Mouse (Mus musculus): ENCODE results near the gene Ppp2r5a. TPM values are rescaled to one million over a fixed set of nuclear protein-coding genes. Genes with fewer than 3 reads are reported as not detected.

The Ppp2r5a gene
- total RNA-seq, 2 experiments from 2014 or later = 63.7 to 67.8 TPM

DNA sequence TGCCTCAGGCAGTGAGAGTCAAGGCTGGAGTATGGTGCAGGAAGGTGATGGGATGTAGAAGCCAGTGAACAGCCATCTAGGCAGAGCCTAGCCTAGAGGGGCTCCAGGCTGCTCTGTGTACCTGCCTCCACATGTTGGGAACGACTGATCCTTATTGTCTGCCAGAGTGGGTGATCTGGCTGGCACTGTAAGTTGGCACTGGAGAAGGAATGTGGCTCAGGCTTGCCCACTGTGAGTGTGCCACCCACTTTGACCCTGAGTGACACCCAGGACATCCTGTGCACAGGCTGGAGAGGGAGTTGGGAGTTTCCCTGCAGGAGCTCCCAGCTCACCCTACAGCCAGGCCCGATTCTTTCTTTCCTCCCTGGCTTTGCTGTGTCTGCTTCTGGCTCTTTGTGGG is 63.2 kb downstream of the Ppp2r5a start:
- DNase-seq = no peak
- intact Hi-C loops (cut with DNase I) = loop anchor here (10.0 kb wide), 1 partner anchor 475 kb away; no protein-coding TSS in a partner anchor

DNA sequence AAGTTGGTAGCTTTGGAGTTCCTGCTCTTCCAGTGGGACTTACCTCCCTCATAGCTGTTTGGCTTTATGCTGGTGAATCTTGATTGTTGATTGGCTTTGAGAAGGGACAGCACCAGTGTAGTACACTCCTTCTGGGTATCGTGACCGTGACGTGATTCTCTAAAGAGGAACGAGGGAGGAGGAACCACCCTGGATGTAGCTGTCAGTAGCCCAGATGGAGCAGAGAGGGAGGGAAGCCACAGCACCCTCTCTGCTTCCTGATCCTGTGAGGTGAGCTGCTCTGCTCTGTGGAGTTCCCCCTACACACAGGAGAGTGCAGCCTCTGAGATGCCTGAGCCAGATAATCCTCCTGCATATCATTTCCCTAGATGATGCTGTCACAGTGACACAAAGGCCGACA is 68.6 kb downstream of the Ppp2r5a start:
- intact Hi-C loops (cut with DNase I) = loop anchor here (10.0 kb wide), 1 partner anchor 480 kb away; no protein-coding TSS in a partner anchor

DNA sequence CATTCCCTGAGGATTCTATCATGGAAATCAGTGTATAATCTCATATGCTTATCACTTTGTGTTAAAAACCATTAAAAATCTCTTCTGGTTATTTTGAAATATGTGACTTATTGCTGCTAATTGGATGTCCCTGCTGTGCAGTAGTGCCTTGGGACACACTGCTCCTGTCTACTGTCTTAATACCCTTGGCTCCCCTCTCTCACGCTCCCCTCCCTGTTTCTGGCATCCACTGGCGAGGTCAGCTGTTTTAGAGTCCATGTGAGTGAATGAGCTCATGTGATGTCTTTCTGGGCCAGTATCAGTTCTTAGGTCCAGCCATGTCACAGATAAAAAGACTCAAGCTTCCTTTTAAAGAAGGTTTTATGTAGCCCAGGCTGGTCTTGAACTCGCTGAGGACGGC is 72.7 kb downstream of the Ppp2r5a start:
- intact Hi-C loops (cut with DNase I) = loop anchor here (10.0 kb wide), 1 partner anchor 484 kb away; no protein-coding TSS in a partner anchor
- no peak for DNase-seq

More for the DNA sequence above, 68.6 kb downstream of the Ppp2r5a start:
- no peak for DNase-seq

DNA sequence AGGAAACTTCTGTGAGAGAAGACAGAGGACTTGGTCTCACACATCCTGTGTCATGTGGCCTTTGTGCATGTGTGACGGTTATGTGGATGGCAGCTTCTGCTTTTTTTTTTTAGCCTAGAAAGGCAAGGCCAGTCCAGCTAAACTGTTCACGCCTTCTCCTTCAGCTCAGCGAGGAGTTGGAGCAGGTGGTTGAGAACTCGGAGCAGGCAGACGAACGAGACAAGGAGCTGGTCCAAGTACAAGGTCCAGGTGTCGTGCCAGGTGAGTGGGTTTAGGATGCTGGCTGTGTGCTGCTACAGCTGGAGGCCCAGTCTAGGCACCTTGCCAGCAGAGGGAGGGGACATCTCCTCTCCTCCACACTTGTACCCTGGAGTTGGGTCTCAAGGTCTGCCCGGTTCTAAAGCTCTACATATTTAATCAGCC is 75.0 kb downstream of the Ppp2r5a start:
- no peak for DNase-seq
- intact Hi-C loops (cut with DNase I) = no loop called here

DNA sequence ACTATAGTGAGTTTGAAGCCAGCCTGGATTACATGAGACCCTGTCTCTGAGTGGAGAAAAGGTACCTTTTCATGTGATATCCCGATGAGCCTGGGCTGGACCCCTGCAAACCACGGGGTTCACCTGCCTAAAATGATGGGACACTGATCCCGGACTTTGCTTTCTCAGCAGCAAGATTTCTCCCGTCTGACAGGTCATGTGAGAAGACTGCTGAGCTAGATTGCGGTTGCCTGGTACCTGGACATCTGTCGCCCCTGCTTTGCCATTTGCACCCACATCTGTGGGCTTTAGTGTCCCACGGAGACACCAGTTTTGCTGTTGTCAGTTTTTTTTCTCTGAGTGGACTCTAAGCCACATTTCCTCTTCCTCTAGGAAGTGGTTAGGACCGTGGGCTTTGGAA is 75.8 kb downstream of the Ppp2r5a start:
- no peak for DNase-seq
- intact Hi-C loops (cut with DNase I) = no loop called here

DNA sequence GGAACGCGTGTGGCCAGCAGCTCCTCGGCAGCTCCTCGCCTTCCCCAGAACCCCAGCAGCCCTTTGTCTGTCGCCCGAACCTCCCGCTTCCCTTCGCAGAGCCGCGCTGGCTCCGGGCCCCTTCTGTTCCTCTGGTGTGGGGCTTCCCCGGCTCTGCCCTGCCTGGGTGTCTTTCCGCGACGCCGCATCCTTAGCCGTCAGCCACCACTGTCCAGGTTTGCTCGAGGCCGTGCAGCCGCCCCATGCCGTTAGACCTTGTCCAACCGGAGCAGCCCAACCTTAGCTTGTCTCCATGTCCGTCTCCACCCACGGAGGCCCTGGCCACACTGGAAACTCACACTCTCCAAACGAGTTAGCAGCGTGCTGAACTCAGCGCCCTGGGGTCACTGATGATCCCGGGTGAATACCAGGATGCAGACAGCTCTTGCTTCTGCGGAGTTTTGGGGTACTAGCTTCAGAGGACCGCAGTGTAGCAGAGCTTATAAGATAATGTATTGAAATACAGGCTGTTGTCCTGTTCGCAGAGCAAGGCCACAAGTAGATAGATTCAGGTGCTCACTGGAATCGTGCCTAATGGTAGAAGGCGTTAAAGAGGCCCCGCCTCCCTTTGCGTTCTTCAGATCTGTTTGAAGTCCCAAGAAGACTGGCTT is 76.7 kb downstream of the Ppp2r5a start:
- DNase-seq = no peak
- intact Hi-C loops (cut with DNase I) = no loop called here

DNA sequence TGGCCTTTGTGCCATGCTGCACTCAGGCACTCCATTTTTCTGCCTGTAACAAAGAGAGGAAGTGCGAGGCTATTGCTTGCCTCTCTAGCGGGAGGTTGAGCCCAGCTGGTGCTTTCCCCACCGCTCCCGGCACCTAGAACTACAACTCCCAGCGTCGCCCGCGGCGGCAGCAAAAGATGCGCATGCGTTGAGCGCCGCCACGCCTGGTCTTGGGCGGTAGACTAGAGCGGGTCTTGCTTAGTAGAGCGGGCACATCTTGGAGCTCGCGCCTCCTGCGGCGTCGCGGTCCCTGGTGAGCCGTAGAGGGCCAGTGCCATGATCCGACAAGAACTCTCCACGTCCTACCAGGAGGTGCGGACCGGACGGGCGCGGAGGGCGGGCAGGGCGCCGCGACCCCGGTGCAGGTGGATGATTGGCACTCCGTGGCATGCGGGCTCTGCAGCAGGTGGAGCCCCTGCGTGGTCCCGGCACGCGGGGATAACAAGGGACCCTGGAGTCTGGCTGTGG is 77.3 kb downstream of the Ppp2r5a start, which contains the start of gene Tmem206:
Gene Tmem206 (plus strand): TSS at position 187 of the 507 bp plus-strand sequence.
- intact Hi-C loops (cut with DNase I) = no loop called here

DNA sequence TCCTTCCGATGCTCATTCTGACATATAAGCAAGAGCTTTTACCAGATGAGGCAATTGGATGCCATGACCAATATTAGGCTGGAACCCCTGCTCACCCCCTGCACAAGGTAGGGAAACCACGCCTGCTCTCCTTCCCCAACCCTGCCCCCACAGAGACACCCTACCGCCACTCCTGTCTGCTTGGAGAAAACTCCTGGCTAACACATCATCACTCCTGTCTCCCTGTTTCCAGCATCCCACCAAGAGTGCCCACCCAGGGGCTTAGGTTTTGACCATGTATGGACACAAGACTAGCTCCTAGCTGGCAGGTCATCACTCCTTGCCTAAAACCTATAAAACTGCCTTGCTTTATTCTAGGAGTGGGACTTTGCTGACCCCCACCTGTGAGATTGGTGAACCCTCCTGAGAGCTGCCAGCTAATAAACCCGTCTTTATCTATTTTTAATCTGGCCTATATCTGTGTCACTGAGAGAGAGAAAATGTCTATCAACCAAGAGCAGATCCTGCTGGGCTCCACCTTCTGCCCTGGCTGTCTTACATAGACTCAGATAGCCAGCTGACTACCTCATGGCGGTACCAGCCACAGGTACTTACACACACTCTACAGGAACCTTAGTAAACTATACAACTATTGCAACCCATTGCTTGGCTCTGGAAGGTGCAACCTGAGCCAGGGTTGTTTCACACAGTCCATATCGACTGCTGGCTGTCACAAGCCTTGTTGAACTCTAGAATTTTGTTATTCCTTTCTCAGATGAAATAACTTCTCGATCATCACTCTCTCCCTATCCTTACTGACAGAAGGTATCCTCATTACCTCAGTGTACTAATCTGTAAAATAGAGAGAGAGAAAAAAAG is 78.1 kb downstream of the Ppp2r5a start:
- no peak for DNase-seq
- intact Hi-C loops (cut with DNase I) = no loop called here

More for the DNA sequence above, 77.3 kb downstream of the Ppp2r5a start, which contains the start of gene Tmem206:
- DNase-seq = peak; percentile 91

DNA sequence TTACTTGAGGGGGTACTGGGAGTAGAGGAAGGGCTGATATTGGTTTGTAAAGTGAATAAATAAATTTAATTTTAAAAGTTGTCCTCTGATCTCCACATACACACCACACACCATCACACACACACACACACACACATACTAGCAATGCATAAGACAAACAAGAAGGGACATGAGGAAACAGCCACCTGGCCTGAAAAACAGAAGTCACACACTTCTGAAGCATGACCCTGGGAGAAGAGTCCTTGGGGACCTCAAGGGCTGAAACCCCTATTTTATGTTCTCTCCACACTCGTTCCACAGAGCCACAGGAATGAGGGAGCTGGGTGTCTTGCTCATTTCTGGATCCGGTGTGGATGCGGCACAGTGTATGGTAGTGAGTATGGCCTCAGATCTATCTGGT is 79.7 kb downstream of the Ppp2r5a start:
- intact Hi-C loops (cut with DNase I) = no loop called here
- DNase-seq = no peak

DNA sequence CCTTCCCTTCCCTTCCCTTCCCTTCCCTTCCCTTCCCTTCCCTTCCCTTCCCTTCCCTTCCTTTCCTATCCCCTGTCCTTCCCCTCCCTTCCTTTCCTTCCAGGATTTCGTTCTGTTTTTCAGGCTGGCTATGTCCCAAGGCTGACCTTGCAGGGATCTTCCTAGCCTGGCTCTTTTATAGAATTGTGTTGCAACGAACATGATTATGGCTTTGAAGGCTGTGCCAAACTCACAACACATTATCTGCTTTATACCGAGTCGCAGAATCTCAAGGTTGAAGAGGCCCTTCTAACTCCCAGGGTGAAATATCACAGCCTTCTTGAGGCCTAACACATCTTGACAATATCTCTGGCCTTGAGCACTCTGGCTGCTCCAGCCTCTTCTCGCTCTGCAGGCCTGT is 84.4 kb downstream of the Ppp2r5a start:
- intact Hi-C loops (cut with DNase I) = loop anchor here (5.0 kb wide), 1 partner anchor 74 kb away; no protein-coding TSS in a partner anchor

DNA sequence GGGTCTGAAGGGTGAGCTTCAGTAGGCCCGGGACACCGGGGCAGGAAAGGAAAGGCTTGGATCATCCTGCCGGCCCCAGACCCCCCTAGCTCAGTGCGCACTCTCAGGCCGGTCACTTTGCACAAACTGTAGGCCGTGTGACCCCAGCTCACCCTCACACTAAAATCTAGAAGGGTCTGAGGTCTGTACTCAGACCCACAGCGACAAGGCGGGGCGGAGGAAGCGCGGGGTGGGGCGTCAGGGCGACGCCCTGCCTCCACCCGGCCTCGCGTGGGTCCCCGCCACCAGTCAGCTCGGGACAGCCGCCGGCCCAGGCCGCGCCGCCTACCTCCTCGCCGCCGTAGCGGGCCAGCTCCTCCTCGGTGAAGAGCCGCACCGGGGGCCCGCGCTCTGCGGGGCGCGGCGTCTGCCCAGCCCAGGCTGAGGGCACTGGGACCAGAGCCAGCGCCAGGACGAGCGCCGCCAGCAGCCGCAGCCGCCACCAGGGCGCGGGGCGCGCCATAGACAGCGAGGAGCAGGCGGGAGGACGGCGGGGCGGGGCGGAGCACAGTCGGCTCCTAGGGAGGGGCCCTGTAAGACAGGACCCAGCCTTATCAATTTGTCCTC is 85.4 kb downstream of the Ppp2r5a start, which contains the start of gene Nenf:
Gene Nenf (minus strand): TSS at position 604 of the 606 bp plus-strand sequence.
- intact Hi-C loops (cut with DNase I) = loop anchor here (5.0 kb wide), 1 partner anchor 75 kb away; no protein-coding TSS in a partner anchor
- peak; percentile 73 to 80 for DNase-seq

More for the DNA sequence above, 84.4 kb downstream of the Ppp2r5a start:
- DNase-seq = no peak

DNA sequence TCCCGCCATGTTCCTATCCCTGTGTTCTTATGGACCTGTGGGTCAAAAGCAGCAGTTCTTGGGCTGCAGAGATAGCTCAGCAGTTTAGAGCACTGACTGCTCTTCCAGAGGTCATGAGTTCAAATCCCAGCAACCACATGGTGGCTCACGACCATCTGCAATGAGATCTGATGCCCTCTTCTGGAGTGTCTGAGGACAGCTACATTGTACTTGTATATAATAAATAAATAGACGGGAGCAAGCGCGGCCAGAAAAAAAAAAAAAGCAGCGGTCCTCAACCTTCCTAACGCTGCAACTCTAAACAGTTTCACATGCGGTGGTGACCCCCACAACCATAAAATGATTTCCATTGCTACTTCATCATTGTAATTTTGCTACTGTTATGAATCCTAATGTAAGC is 86.3 kb downstream of the Ppp2r5a start:
- intact Hi-C loops (cut with DNase I) = loop anchor here (5.0 kb wide), 1 partner anchor 75 kb away; no protein-coding TSS in a partner anchor

DNA sequence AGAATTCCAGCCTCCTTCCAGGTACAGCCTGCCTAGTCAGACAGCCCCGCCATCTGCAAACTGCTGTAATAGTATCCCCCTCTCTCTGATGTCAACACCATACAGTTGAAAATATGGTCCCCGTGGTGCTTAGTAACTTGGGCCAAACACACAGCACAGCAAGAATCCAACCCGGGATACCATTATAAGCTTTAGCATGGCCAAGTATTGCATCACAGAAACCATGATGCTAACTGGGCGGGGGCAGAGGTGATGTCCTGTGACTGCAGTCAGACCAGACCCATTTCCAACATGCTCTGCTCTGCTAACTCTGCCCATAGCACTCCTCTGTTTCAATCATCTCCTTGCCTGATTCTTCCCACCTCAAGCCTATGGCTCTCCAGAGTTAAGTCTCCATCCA is 89.1 kb downstream of the Ppp2r5a start:
- intact Hi-C loops (cut with DNase I) = no loop called here
- DNase-seq = no peak

More for the DNA sequence above, 86.3 kb downstream of the Ppp2r5a start:
- DNase-seq = no peak

DNA sequence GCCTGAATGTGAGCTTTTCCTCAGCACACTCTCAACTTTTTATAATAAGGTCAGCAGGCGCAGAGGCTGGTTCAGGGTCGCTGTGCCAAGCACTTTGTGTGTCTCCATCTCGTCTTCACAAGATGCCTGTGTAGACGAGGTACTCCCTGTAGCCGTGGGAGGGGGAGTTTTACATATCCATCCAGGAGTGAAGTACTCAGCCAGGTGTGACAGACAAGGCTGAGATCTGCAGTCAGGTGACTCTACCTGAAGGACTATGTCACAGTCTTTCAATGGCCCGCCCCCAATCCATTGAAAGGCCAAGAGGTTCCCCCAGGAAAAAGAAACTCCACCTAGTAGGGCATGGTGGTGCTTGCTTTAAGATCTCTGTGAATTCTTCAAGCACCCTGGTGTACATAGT is 89.9 kb downstream of the Ppp2r5a start:
- intact Hi-C loops (cut with DNase I) = no loop called here
- no peak for DNase-seq

DNA sequence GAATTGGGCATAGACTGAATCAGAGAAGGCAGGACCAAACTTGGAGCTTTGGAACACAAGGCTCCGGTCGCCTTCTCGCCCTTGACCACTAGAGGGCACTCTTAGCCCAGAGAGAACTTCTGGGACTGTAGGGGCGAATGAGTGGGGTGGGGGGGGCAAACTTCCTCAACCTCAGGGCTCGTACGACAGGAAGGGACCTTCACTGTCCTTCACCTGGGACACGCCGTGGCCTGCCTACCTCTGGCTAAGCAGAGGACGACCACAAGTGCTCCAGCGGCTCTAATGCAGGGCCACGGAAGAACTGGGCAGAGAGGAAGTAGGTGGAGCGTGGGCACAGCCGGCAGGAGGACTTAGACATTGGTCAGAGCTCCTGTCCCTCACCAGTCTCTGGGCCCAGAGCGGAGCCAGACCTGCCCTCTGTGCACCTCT is 90.5 kb downstream of the Ppp2r5a start:
- intact Hi-C loops (cut with DNase I) = loop anchor here (1.0 kb wide), 1 partner anchor 251 kb away; no protein-coding TSS in a partner anchor

DNA sequence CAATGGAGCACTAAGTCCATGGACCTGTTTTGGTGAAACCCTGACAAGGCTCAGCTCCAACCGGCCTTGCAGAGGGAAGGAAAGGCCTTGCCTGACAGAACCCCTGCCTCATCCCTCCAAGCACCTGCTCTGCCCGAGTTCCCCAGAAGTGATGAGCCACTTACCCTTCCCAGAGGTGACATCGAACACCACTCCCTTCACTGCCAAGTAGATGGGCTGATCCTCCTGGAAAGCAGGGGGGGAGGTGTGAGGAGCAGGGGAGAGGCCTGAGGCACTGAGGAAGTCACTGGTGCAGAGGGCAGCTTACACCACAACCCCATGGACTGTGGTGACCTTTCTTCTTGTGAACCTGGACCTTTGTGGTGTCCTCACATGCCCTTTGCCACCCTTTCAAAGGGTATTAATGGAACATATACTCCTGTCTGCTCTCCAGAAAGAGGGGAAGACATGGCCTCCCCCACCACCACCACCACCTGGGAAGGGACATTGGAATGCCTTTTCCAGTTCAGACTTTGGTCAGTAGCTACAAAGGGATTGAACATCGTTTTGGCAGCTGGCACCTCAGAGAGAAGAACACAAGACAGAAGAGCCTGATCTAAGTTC is 91.7 kb downstream of the Ppp2r5a start:
- intact Hi-C loops (cut with DNase I) = no loop called here
- no peak for DNase-seq

More for the DNA sequence above, 90.5 kb downstream of the Ppp2r5a start:
- peak; percentile 78 to 88 for DNase-seq

DNA sequence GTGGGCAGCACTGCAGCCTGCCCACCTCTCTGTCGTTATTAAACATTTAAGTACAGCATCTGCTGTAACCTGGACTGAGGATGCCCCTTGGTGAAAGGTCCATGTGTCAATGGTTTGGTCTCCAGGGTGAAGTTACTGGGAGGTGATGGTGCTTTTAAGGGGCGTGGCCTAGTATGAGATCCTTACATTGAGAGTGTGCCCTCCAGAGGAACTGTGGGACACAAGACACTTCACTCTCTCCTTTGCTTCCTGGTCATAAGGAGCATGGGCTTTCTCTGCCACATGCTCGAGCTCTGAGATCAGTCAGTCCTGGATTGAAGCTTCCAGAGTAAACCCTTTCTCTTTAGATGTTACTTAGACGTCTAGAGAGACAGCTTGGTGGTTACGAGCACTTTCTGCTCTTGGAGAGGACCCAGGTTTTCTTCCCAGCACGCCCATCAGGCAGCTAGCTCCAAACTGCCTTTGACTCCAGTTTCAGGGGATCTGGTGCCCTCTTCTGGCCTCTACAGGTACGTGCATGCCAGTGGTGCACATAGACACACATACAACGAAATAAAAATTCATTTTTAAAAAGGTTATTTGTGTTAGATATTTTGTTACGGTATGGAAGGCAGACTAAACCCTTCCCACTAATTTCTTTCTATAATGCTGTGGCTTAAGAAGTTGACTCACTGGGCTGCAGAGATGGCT is 95.2 kb downstream of the Ppp2r5a start:
- intact Hi-C loops (cut with DNase I) = no loop called here
- DNase-seq = no peak

DNA sequence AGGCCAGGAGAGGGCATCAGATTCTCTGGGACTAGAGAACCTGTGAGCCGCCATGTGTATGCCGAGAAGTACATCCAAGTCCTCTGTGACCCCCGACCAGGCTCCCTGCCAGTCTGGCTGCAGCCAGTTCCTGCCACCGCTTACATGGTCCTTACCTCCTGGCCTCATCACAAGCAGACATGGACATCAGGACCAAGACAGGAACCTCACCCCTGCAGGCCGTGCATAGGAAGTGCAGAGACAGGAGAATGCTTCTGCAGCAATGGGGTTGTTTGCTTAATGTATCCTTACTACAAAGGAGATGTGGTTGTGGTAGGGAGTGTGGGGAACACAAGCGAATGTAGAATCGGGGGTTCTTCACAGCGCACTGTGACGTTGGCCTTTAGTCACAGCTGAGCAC is 96.8 kb downstream of the Ppp2r5a start:
- intact Hi-C loops (cut with DNase I) = no loop called here
- no peak for DNase-seq

DNA sequence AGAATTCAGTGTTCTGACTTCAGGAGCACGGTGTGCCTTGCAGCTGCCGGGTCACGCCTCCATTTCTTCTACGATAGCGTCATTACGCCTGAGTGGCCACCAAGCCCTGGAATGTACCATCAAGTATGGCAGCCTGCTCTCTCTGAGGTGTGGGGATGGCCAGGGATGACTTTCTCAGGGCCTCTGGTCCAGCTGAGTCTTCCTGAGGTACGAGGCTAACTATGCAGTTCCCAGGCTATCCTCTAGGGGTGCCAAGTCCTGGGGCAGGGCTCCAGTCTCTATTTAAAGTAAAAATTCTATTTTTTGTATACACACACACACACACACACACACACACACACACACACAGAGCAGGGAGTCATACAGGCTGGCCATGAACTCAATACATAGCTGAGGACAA is 97.5 kb downstream of the Ppp2r5a start:
- intact Hi-C loops (cut with DNase I) = no loop called here
- DNase-seq = no peak

Data from gastrocnemius, postnatal 36 days (tissue).